Mouse (Mus musculus) ZHBTc4 (cell line): ENCODE measurements around the gene Shisa2.

Experiments used
- DNase-seq: peaks from one replicate; pipeline ENCODE4 v3.0.0-alpha.2; 2011; ENCODE audit warnings: low read depth, low spot score

The Shisa2 gene

GRCm38 (mm10) chr14:59632067-59632466, 7.0 kb downstream of the Shisa2 start:
- DNase-seq = no peak

- no peak for DNase-seq
Measured at GRCm38 (mm10) chr14:59633295-59633898, 8.3 kb downstream of the Shisa2 start.

DNA sequence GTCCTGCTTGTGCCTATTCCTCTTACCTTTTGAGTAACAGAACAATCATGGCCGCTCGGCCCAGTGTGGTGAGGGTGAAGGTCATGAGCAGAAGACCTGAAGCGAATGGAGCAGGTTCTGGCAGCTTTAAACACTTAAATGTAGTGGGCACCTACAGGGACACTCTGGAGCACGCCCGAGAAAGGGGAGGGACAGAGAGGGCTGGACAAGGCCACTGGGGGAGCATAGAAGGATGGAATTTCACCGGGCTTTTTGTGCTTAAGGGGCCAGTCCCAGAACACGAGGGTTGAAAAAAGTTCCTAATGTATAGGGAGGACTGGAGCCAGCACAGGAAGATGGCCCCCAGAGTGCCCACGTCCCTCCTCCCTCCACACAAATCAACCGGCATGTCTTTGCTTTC, 8.9 kb downstream of the Shisa2 start:
- DNase-seq = no peak

DNA sequence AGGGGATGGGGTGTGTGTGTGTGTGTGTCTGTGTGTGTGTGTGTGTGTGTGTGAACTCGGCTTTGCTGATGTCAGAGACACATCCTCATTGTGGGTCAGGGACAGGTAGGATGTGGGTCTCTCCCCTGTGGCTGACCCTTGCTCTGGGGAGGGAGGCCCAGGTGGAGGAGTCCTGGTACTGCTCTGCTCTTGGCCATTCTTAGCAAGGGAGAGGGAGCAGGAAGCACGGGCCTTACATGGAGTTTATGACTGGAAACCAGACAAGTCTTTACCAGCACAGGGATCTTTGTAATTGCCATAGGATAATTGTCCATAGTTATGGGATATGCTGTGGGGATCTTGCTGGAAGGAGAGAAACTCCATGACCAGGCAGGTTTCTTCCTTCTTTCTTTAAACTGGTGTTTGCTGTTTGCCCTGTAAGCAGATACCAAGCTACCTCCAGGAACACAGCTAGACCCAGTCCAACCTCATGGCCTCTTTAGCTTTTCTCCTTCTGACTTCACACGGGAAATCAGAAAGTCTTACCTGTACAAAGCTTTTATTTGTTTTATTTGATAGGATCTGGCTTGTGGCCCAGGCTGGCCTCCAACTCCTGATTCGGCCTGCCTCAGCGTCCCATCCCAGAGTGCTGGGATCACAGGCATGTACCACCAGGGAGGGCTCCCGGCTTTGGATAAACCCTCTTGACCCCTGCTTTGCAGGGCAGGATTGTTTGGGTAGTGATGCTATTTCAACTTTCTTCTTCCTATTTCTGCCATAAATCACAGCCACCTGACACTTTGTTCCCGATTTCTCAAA, 14.0 kb downstream of the Shisa2 start:
- DNase-seq = no peak

DNA sequence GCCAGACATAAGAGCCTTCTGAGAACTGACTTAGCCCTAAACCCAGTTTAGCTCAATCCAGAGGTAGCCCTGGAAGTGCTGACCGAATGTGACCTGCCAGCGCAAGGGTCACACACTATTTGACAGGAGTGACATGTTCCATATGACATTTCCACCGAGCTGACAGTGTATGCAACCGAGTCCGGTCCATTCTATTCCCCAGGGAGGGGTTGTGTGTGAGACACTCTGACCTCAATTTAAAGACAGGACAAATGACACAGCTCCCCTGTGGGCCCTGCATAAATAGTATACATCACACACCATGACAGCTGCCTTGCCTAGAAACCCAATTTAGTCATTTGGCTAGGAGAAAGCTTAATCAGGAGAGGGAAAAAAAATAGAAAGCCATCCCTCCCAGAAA, 16.7 kb downstream of the Shisa2 start:
- no peak for DNase-seq

DNA sequence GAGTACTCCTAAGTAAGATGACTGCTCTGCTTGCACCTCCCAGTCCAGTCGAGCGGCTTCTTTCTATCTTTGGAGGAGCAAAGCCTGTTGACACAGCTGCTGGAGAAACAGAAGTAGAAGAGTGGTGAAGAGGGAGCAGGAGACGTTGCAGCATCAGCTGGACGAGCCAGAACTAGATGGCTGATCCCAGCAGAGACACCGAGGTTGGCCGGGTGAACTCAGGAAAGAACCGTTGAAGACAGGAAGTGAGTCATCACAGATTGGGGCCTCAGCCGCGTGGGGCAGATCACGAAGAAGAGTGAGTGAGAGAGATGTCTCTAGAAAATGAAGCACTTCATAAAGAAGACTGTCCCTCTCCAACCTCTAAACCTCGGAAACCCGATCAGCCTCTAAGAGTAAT, 18.5 kb downstream of the Shisa2 start:
- no peak for DNase-seq

DNA sequence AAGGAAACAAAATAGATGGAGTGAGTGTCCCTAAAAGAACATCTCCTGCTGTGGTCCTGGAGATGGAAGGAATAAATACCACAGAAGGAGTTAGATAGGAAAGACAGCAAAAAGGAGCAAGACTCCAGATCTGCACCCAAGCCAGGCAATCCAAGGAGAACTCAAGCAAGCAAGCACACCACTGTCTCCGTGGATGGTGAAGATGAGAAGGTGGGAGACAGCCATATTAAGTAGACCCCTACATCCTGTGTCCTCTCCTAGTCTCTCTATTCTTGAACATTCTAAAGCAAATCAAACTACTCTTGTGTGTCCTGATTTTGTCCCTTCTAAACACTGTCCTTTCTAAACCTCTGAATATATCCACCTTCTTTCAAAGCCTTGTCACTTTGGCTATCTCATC, 19.1 kb downstream of the Shisa2 start:
- no peak for DNase-seq

DNA sequence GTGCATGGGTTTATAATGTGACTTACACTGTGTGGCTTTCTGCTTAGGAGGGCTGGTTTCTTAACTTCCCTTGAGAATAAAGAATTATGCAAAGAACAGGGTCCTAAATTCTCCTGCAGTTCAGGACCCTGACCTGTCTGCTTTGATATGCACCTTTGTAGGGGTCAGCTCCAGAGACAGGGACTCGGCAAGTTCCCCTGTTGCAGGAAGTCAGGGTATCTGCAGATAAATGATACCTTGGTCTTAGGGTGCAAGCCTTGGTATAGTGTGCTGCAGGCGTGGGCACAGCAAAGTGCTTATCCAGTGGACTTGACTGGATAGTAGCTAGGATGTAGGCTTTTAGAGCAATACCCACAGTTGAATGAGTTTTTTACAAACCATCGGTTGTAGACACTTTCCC, 19.8 kb downstream of the Shisa2 start:
- no peak for DNase-seq

- peak; percentile 23 for DNase-seq
Measured at GRCm38 (mm10) chr14:59646826-59647697, 22.0 kb downstream of the Shisa2 start.

DNA sequence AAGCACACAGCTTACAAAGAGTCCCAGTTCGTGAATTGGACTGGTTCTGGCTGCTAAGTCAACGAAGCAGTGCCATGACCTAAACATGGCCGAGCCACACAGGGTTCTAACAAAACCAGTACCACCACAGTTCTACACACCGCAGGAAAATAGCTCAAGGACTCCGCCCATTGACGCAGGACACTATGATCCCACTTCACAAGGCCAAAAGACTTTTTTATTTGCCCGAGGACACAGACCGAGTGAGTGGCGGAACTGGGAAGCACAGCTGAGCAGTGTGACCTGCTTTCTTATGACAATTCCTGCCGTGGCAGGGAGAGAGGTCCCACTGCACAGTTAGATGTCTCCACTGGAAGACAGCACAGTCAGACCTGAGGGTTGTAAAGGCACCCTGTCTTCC, 23.5 kb downstream of the Shisa2 start:
- peak; percentile 4 for DNase-seq

DNA sequence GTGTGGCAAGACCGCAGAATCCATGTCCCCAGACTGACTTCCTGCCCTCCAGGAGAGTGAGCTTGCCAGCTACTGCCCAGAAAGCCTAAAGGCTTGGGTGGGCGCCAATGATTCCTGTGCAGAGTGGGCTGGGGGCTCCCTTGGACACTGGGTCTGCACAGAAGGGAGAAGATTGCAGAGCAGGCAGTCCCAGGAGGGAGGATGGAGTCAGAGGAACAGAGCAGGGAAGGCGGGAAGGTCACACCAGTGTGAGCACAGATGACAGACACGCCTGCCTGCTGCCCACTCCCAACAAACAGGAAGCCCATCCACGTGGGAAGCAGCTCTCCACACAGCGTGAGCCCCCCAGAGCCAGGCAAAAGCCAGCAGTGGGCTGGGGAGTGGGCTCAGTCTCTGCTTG, 24.2 kb downstream of the Shisa2 start:
- DNase-seq = no peak

DNA sequence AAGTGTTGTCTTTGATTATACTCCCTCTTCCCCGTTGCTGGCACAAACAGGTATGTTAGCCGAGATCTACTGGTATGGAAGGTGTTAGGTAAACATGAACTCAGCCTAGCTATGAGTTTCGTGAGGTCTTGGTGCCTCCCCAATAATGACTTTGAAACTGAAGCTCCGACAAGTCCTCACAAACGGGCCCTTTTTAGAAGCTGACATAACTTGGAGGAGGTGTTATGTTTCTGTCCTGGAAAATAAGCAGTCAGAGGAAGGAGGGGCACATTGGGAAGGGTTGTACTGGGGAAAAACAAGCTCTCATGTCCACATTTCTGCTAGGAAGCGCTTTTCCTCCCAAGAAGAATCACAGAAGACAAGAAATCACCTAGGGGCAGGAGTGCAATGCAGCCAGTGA, 31.5 kb downstream of the Shisa2 start:
- no peak for DNase-seq

DNA sequence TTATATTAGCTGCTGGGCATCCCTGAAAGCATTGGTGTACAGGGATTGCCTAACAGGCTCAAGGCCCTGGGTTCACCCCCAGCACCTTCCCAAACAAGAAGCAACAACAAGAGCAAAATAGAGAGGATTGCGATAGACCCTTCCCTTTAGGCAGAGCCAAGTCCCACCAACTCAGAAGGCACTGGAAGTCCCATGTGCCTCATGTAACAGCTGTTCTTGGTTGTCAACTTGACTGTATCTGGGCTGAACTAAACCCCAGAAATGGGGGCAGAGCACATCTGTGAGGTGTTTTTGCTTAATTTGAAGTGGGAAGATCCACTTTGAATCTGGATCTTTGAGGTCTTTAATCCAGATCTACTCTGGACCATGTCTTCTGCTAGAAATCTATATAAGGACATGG, 32.0 kb downstream of the Shisa2 start:
- DNase-seq = no peak

DNA sequence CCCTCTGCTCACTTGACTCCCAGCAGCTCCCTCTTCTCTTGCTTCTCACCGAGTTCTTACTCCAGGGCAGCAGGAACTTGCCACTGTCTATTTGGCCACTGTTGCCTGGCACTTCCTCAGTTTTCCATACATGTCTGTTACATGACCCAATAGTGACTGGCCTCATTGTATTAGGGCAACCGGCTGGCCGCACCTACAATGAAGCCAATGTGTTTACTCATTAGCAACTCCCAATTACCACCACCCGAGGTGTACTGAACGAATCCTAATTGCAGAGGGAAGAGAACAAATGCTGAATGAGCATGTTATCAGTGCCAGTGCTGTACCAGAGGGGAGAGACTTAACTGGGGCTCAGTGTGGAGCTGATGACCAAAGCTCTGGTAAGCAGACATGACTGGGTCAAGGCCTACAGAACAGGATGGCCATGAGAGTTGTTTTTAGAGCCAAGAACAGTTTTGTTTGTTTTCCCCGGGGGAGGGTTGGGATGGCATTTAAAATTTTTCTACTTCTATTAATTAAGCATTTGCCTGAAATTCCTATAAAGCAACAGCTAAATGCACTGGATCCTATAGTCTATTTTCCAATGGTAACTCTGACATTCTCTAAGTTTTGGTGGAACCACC, 47.9 kb downstream of the Shisa2 start:
- DNase-seq = no peak

DNA sequence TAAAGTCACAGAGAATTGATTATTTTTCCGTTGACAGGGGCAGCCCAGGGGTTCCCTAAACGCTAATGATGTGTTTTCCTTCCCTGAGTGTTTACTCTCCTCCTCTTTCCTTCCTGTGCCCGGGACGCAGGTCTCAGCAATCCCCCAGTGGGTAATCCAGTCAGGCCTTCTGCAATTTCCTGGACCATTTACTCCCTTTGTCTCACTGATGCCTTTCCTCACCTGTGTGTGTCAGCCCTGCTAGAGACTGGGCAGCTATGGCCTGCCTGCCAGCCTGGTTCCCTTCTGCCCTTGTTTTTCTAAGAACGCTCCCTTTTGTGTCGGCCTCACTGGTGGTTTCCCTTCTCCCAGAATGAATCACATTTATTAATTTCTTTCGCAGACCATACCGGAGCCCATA, 49.4 kb downstream of the Shisa2 start:
- no peak for DNase-seq

GRCm38 (mm10) chr14:59675330-59675729, 50.2 kb downstream of the Shisa2 start:
- DNase-seq = no peak

GRCm38 (mm10) chr14:59677598-59678003, 52.5 kb downstream of the Shisa2 start:
- peak; percentile 47 for DNase-seq
